Mouse (Mus musculus): ENCODE results near the gene Hmx1. TPM values are rescaled to one million over a fixed set of nuclear protein-coding genes. Genes with fewer than 3 reads are reported as not detected.

Hmx1 gene
- total and polyA plus RNA-seq, 2 experiments from 2014 or later, result not detected

DNA sequence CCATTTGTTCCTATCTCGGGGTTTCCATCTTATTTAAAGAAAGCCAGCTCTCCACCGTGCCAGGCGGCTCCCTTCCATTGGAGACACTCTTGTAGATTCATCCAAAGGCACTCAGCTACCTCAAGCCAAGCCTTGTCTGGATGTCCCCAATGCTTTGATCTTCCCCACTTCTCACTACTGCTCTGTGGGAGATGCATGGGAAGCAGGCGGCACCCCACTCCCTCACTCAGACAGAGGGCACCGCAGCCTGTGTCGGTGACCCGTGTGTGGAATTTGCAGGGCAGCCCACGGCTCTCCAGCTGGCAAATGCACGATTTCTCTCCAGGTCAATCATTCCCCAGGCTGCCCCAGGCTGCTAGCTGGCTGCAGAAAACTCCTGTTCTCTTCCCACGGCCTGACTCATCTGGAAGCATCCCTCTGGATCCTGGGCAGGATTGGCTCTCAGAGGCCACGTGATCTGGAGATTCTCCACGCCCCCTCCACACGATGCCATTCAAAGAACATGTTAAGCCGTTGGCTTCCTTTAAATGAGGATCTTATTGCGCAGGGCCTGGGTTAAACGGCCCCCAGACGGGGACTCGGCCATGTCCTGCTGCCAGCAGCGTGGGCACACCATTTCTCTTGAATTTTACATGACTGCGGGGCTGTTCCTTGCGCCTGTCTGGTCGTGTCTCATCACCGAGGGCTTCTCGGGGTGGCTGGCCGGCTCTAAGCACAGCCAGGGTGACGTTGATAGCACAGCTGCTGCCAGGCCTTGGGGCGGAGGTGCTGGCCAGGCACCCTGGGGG lies 58.9 kb downstream of the Hmx1 start:
- H3K4me2 ChIP-seq (ENCODE audit: low read depth, low read length), result peak overlapping the region; percentile 53
- H3K9ac ChIP-seq (replicated peaks; ENCODE audit: low read length), result peak overlapping the region; percentile 37; the same call in 1 of the 2 replicates
- H3K4me1 ChIP-seq (ENCODE audit: insufficient read depth, low read length), result peaks cover 12% of the 10 kb centered on the region
- H3K4me3 ChIP-seq (ENCODE audit: low read length), result peak overlapping the region; percentile 18
- ATAC-seq (peak; percentile 92), DNase-seq (ENCODE audit: low spot score) (peak; percentile 85)
- no peaks in the 10 kb centered on the region for H3K27me3 ChIP-seq (ENCODE audit: insufficient read depth, low read length)
- peak overlapping the region; percentile 56; the same call in 1 of the 2 replicates for H3K27ac ChIP-seq
- no peaks in the 10 kb centered on the region for H3K36me3 ChIP-seq (ENCODE audit: insufficient read depth, low read length)
- H3K9me3 ChIP-seq (ENCODE audit: low read length), result no peaks in the 10 kb centered on the region
- WGBS, result 13% methylated on average over 27 of the region's 27 CpGs
- no peak for TF ChIP-seq CTCF (IDR thresholded peaks at IDR 0.05; ENCODE audit: low read depth)

Other genes with a start within 250 kb of the Hmx1 start
- 33.1 and 33.6 TPM in 2 replicates for gene Adra2c, start 110.8 kb upstream of the Hmx1 start, total RNA-seq (2014; rRNA removed)
- gene Adra2c, start 110.8 kb upstream of the Hmx1 start, polyA plus RNA-seq (2015; fragmentation: Nextera tagmentation; extraction: Ambion mirVana), result 1.8 and 2.3 TPM in 2 replicates
- gene Cpz, start 136.6 kb downstream of the Hmx1 start, total RNA-seq (2014; rRNA removed), result 16.0 and 18.7 TPM in 2 replicates
- gene Cpz, start 136.6 kb downstream of the Hmx1 start, polyA plus RNA-seq (2015; fragmentation: Nextera tagmentation; extraction: Ambion mirVana), result 1.7 and 1.9 TPM in 2 replicates
- gene Trmt44, start 186.0 kb downstream of the Hmx1 start, total RNA-seq (2014; rRNA removed), result 10.9 and 12.3 TPM in 2 replicates
- gene Trmt44, start 186.0 kb downstream of the Hmx1 start, polyA plus RNA-seq (2015; fragmentation: Nextera tagmentation; extraction: Ambion mirVana), result 3.3 and 3.6 TPM in 2 replicates
- gene Acox3, start 193.9 kb downstream of the Hmx1 start, total RNA-seq (2014; rRNA removed), result 23.5 and 24.2 TPM in 2 replicates
- gene Acox3, start 193.9 kb downstream of the Hmx1 start, polyA plus RNA-seq (2015; fragmentation: Nextera tagmentation; extraction: Ambion mirVana), result 11.4 and 12.7 TPM in 2 replicates